Mouse (Mus musculus) stomach, embryonic 16.5 days (tissue): ENCODE measurements at regions not wholly inside any gene's neighbourhood (a gene's known extent, or its start where the extent isn't known, plus 50 kb on each side); places are given as distances from the start of the nearest gene placed in this dataset.

Experiments
- ATAC-seq: fragments of 200-750 bp; cut with Nextera tagmentation; 2 replicates; pipeline ENCODE4 v1.8.0; 2017; ENCODE audit warnings: moderate number of reproducible peaks, moderate TSS enrichment; ENCODE audit not compliant: insufficient read depth, low FRiP score
- H3K27ac ChIP-seq: fragments of 300-500 bp; sonication (generic); 2 replicates; pipeline ENCODE4 v1.5.1; 2014; ENCODE audit warnings: low read length
- H3K27me3 ChIP-seq: fragments of 300-500 bp; sonication (generic); 2 replicates; pipeline ENCODE4 v1.6.1; 2014; ENCODE audit warnings: low read length, control low read depth, mixed read lengths; ENCODE audit not compliant: control insufficient read depth, insufficient read depth
- H3K36me3 ChIP-seq: fragments of 300-500 bp; sonication (generic); 2 replicates; pipeline ENCODE4 v1.6.1; 2014; ENCODE audit warnings: low read length; ENCODE audit not compliant: control insufficient read depth, insufficient read depth
- H3K4me1 ChIP-seq: fragments of 300-500 bp; sonication (generic); 2 replicates; pipeline ENCODE4 v1.6.1; 2014; ENCODE audit warnings: low read length, control low read depth, mixed read lengths; ENCODE audit not compliant: control insufficient read depth, insufficient read depth
- H3K4me2 ChIP-seq: fragments of 300-500 bp; sonication (generic); 2 replicates; pipeline ENCODE4 v1.6.1; 2014; ENCODE audit warnings: low read depth, low read length, mixed read lengths
- H3K4me3 ChIP-seq: fragments of 300-500 bp; sonication (generic); replicated peaks from 2 replicates; pipeline ENCODE4 v1.5.1; 2014; ENCODE audit warnings: mild to moderate bottlenecking, low read length
- H3K9ac ChIP-seq: fragments of 300-500 bp; sonication (generic); 2 replicates; pipeline ENCODE4 v1.6.1; 2014; ENCODE audit warnings: low read length
- H3K9me3 ChIP-seq: fragments of 300-500 bp; sonication (generic); replicated peaks from 2 replicates; pipeline ENCODE4 v1.6.1; 2016; ENCODE audit warnings: low read length, control low read depth; ENCODE audit not compliant: control insufficient read depth
- WGBS: fragments of 180-500 bp; shearing (Covaris S2); extraction: QIAGEN DNeasy Blood & Tissue Kit; methylation state at CpG from one replicate; pipeline ENCODE4 v1.1.7; 2014; 5-methylcytosine and 5-hydroxymethylcytosine counted together

DNA sequence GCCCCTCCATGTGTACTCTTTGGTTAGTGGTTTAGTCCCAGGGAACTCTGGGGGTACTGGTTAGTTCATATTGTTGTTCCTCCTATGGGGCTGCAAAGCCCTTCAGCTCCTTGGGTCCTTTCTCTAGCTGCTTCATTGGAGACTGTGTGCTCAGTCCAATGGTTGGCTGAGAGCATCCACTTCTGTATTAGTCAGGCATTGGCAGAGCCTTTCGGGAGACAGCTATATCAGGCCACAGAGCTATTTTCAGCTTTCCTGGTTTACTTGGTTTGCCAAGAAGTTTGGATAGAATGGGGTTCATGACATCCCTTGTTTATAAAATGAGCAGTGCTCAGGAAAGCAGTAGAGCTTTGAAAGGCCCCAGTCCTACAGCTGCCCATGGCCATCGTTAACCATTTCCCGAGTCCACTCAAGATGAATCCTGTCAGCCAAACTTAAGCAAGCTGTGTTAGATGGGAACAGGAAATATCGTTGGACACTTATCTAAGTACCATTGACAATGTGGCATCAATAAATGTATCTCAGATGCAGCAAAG is 126.7 kb upstream of the Tdrd3 start:
- H3K4me1 ChIP-seq: no peaks in the 10 kb centered on the region
- no peaks in the 10 kb centered on the region for H3K36me3 ChIP-seq
- 47% methylated on average over 4 of the region's 4 CpGs for WGBS
- no peak for ATAC-seq
- H3K27me3 ChIP-seq: no peaks in the 10 kb centered on the region
- H3K27ac ChIP-seq: no peak overlapping the region; the same call in 1 of the 2 replicates
- no peak overlapping the region for H3K4me3 ChIP-seq
- H3K9ac ChIP-seq: no peak overlapping the region
- no peaks in the 10 kb centered on the region for H3K9me3 ChIP-seq
- no peak overlapping the region for H3K4me2 ChIP-seq

DNA sequence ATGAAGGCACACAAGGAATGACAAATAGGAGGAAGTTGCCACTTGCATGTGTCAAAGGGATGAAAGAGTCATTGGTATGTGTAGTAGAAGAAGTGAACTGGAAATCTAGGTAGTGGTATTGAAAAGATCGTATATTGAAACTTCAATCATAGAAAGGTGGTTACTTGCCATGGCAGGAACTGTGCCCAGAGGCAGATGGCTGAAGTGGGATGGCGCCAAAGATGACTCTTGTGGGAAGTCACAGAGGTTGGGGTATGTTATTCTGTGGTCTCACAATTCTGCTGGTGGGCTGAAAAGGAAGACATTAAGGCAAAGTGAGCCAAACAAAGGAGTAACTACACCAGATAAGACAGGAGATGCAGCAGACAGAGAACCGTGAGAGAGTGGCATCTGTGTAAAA is 121.2 kb upstream of the Tdrd3 start:
- Histone ChIP-seq H3K27ac (no peak overlapping the region), H3K36me3 (no peaks in the 10 kb centered on the region), H3K4me3 (no peak overlapping the region), H3K27me3 (no peaks in the 10 kb centered on the region), H3K4me2 (no peak overlapping the region), H3K9ac (no peak overlapping the region), H3K4me1 (no peaks in the 10 kb centered on the region), H3K9me3 (no peaks in the 10 kb centered on the region)
- no peak for ATAC-seq
- 83% methylated on average over 3 of the region's 3 CpGs for WGBS

DNA sequence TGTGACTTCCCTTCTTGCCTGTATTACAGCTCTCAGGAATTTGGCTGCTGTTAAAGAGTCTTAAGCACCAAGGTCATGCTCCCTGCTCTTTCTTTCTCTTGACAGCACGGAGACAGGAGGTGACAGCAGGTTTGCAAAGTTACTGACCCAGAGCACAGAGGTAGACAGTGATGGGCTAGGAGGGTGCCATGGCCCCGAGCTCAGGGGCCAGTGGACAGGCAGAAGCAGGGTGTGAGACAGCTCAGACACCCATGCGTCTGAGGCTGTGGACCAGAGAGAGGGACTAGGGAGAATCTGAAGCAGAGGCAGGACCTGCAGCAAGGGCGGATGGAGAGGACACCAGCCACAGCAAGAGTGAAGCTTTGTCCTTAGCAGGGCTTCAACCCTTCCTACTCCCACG is 119.3 kb upstream of the Tdrd3 start:
- Histone ChIP-seq H3K4me3 (no peak overlapping the region), H3K9ac (no peak overlapping the region), H3K36me3 (no peaks in the 10 kb centered on the region), H3K27ac (no peak overlapping the region), H3K4me1 (no peaks in the 10 kb centered on the region), H3K9me3 (no peaks in the 10 kb centered on the region), H3K4me2 (no peak overlapping the region), H3K27me3 (no peaks in the 10 kb centered on the region)
- ATAC-seq: no peak
- 47% methylated on average over 5 of the region's 5 CpGs for WGBS

DNA sequence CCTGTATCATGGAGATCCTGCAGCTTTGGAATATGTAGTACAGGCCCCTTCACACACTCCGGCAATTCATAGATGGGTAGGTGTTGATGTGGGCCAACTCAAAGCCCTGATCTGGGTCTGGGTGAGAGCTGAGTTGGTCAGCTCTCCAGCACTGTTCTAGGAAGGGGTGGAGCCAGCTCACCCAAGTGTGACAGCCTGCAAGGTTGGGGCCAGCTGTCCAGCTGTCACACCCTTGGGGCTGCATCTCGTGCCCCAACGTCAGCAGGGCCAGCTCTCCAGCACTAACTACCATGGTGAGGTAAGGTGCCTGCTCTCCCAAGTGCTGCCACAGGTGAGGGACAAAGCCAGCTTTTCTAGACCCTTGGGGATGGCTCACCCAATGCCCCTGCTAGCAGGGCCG is 115.6 kb upstream of the Tdrd3 start:
- Histone ChIP-seq H3K4me3 (no peak overlapping the region), H3K9me3 (no peaks in the 10 kb centered on the region), H3K36me3 (no peaks in the 10 kb centered on the region), H3K27ac (no peak overlapping the region), H3K4me2 (no peak overlapping the region), H3K4me1 (no peaks in the 10 kb centered on the region), H3K9ac (no peak overlapping the region), H3K27me3 (no peaks in the 10 kb centered on the region)
- no peak for ATAC-seq
- 83% methylated on average over 4 of the region's 4 CpGs for WGBS

DNA sequence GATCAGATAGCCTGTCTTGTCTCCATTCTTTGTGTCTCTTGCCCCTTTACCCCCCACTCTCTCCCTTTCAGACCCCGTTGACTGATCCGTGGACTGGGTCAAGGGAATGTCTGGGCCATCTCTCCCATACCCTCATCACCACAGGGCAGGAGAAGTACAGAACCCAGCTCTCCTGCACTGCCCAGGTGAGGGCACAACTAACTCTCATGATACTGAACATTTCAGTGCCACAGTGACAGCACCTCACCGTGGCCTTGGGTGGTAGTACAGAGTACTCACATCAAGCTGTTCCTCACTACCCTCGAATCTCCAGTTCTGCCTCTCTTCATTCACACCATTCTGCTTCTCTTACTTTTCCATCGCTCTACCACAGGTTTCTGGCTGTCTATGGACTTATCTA is 114.9 kb upstream of the Tdrd3 start:
- WGBS: 80% methylated on average over 5 of the region's 5 CpGs
- Histone ChIP-seq H3K27me3 (no peaks in the 10 kb centered on the region), H3K9ac (no peak overlapping the region), H3K9me3 (no peaks in the 10 kb centered on the region), H3K4me1 (no peaks in the 10 kb centered on the region), H3K36me3 (no peaks in the 10 kb centered on the region), H3K4me2 (no peak overlapping the region), H3K4me3 (no peak overlapping the region), H3K27ac (no peak overlapping the region)
- ATAC-seq: no peak

DNA sequence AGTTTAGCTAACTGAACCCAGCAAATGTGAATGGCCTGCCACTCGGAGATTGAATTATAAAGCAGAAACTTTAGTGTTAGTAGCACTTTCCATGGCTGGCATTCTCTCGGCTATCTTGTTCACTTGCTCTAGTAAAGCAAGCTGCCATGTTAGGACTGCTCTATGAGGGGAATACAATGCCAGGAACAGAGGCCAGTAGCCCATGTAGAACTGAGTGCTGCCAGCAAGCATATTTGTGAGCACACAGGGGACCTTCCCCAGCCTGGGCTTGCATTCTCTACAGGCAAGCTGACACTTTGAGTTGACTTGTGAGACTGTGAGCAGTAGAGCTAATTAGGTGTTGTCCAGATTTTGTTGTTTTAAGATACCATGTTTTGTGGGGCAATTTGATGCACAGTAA is 111.0 kb upstream of the Tdrd3 start:
- Histone ChIP-seq H3K36me3 (no peaks in the 10 kb centered on the region), H3K4me1 (no peaks in the 10 kb centered on the region), H3K4me3 (no peak overlapping the region), H3K9ac (no peak overlapping the region), H3K4me2 (no peak overlapping the region), H3K9me3 (no peaks in the 10 kb centered on the region), H3K27me3 (no peaks in the 10 kb centered on the region), H3K27ac (no peak overlapping the region)
- ATAC-seq: no peak
- 85% methylated on average over 2 of the region's 2 CpGs for WGBS

DNA sequence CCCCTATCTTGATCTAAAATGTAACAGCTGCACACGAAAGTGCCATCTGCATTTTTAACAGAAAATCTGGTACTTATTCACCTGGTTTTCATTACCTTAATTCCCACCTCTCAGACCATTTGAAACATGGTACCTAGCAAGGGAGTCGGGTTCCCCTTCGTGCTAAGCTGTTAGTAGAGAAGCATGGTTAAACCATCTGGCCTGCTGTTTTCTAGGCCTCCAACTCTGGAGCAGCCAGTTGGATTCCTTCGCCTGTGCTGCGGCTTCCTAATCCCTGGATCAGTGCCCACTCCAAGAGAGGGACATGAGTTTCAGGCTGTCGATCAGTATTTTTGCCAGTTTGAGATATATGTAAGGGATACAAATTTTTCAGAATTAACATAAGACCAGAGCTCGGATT is 110.4 kb upstream of the Tdrd3 start:
- Histone ChIP-seq H3K9me3 (no peaks in the 10 kb centered on the region), H3K4me3 (no peak overlapping the region), H3K27me3 (no peaks in the 10 kb centered on the region), H3K27ac (no peak overlapping the region), H3K4me1 (no peaks in the 10 kb centered on the region), H3K4me2 (no peak overlapping the region), H3K36me3 (no peaks in the 10 kb centered on the region), H3K9ac (no peak overlapping the region)
- ATAC-seq: no peak
- 68% methylated on average over 7 of the region's 7 CpGs for WGBS

DNA sequence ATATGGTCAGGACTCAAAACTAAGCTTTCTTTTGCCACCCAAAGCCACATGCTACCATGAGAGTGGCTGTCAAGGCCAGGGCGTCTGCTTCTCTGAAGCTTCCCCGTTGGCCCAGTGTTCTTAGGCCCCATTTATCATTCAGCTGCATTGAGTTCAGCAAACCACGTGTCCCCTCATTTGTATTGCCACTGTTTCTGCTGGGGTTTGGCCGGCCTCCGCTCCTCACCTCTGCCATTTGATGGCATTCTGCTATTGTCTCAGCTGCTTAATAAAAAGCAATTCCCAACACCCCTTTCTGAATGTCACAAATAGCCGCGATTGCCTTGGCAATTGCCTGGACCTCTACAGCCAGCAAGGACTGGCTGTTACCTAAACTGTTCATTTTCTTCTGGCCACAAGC is 108.4 kb upstream of the Tdrd3 start:
- no peaks in the 10 kb centered on the region for H3K9me3 ChIP-seq
- H3K27me3 ChIP-seq: no peaks in the 10 kb centered on the region
- no peak overlapping the region for H3K4me2 ChIP-seq
- WGBS: 59% methylated on average over 7 of the region's 7 CpGs
- no peak overlapping the region for H3K27ac ChIP-seq
- no peak for ATAC-seq
- no peak overlapping the region for H3K9ac ChIP-seq
- H3K36me3 ChIP-seq: no peaks in the 10 kb centered on the region
- no peaks in the 10 kb centered on the region for H3K4me1 ChIP-seq
- no peak overlapping the region for H3K4me3 ChIP-seq

DNA sequence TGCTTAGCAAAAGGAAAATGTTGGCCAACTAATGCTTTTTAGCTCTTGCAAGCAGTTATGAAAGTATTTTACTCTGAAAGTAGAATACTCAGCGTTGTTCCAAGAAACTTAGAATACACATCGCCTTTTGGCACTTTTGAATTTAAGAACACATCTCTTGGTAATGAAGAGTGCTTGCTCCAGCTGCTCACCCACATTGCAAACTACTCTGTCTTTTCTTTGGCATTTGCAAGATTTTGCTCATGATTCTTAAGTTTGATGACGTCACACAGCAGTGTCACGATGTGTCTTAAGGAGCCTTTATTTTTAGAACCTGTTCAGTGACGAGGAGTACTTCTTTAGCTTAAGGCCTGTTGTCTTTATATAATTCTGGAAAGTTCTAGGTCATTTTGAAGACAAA is 104.1 kb upstream of the Tdrd3 start:
- no peak overlapping the region for H3K4me2 ChIP-seq
- no peaks in the 10 kb centered on the region for H3K9me3 ChIP-seq
- H3K4me1 ChIP-seq: no peaks in the 10 kb centered on the region
- H3K27ac ChIP-seq: no peak overlapping the region
- no peak for ATAC-seq
- no peak overlapping the region for H3K4me3 ChIP-seq
- 75% methylated on average over 5 of the region's 5 CpGs for WGBS
- no peaks in the 10 kb centered on the region for H3K36me3 ChIP-seq
- H3K9ac ChIP-seq: no peak overlapping the region
- no peaks in the 10 kb centered on the region for H3K27me3 ChIP-seq
